1 mouse cellular context compared by ENCODE assay signal in genomic region chr11:117799174-117799573, GRCm38 (mm10).
TF ChIP-seq lines count a peak whose summit lies in the region.

No protein-coding gene starts in this region.

TF ChIP-seq in MEL, 35 proteins besides CTCF, POLR2A, EP300 and RAD21 (continued from another document):
- TF ChIP-seq POLR2AphosphoS2 (IDR thresholded peaks at IDR 0.05; ENCODE audit: low read length) (no peak), NRF1 (IDR thresholded peaks at IDR 0.05; ENCODE audit: insufficient read depth, low read depth, low read length, poor library complexity, severe bottlenecking) (no peak), UBTF (IDR thresholded peaks at IDR 0.05; ENCODE audit: borderline replicate concordance, insufficient read depth, low read depth, low read length) (no peak)
